Mouse (Mus musculus) kidney, adult 2 months (tissue): ENCODE results near the gene 4933402D24Rik.

Experiments
- CTCF ChIP-seq: fragments of 200-500 bp; conservative IDR thresholded peaks from 2 replicates; pipeline ENCODE4 v1.5.1; 2011; ENCODE audit warnings: low read depth, mild to moderate bottlenecking, control low read depth, low read length, moderate library complexity, mixed read lengths; ENCODE audit not compliant: insufficient read depth, insufficient read length
- POLR2A ChIP-seq: fragments of 200-500 bp; IDR thresholded peaks from one replicate; pipeline ENCODE4 v1.6.1; 2011; ENCODE audit warnings: low read depth, low read length, control low read depth

GRCm38 (mm10) chr1:63808584-63808983, 39.5 kb upstream of the 4933402D24Rik start:
- no peak for TF ChIP-seq POLR2A
- no peak for TF ChIP-seq CTCF
